Mouse (Mus musculus) hindbrain, embryonic 15.5 days (tissue): Measurements from ENCODE around the gene Ccdc32. TPM values are rescaled to one million over a fixed set of nuclear protein-coding genes. Genes with fewer than 3 reads are reported as not detected.
A peak's percentile ranks its signal among the peaks of the same experiment; 100 is the strongest.

ENCODE experiments used
- ATAC-seq: fragments of 200-750 bp; cut with Nextera tagmentation; 2 replicates; pipeline ENCODE4 v1.8.0; 2017; ENCODE audit warnings: low read depth, moderate number of reproducible peaks, moderate TSS enrichment; ENCODE audit not compliant: low FRiP score
- H3K27ac ChIP-seq: fragments of 300-500 bp; sonication (generic); replicated peaks from 2 replicates; pipeline ENCODE4 v1.5.1; 2015; ENCODE audit warnings: mild to moderate bottlenecking, inconsistent platforms
- H3K27me3 ChIP-seq: fragments of 300-500 bp; sonication (generic); 2 replicates; pipeline ENCODE4 v1.6.1; 2015; ENCODE audit warnings: control low read depth, inconsistent platforms
- H3K36me3 ChIP-seq: fragments of 300-500 bp; sonication (generic); 2 replicates; pipeline ENCODE4 v1.6.1; 2015; ENCODE audit warnings: control low read depth, inconsistent platforms
- H3K4me1 ChIP-seq: fragments of 300-500 bp; sonication (generic); replicated peaks from 2 replicates; pipeline ENCODE4 v1.6.1; 2015; ENCODE audit warnings: control low read depth, inconsistent platforms
- H3K4me2 ChIP-seq: fragments of 300-500 bp; sonication (generic); 2 replicates; pipeline ENCODE4 v1.6.1; 2015; ENCODE audit warnings: moderate library complexity, mild to moderate bottlenecking, inconsistent platforms
- H3K4me3 ChIP-seq: fragments of 300-500 bp; sonication (generic); 2 replicates; pipeline ENCODE4 v1.5.1; 2015; ENCODE audit warnings: mild to moderate bottlenecking, inconsistent platforms
- H3K9ac ChIP-seq: fragments of 300-500 bp; sonication (generic); 2 replicates; pipeline ENCODE4 v1.6.1; 2015; ENCODE audit warnings: inconsistent platforms
- H3K9me3 ChIP-seq: fragments of 300-500 bp; sonication (generic); 2 replicates; pipeline ENCODE4 v1.6.1; 2016; ENCODE audit warnings: control low read depth, inconsistent platforms
- WGBS: fragments of 180-500 bp; shearing (Covaris S2); methylation state at CpG from one replicate; pipeline ENCODE4 v1.1.7; 2015; 5-methylcytosine and 5-hydroxymethylcytosine counted together
- polyA plus RNA-seq: library from polyadenylated mRNA; unstranded; fragments of >200 nt; fragmentation: Nextera tagmentation; extraction: Ambion mirVana; gene quantifications from 2 replicates; pipeline ENCODE4 v1.2.1, GENCODE M21; 2015

Gene Ccdc32
- polyA plus RNA-seq, 1 experiment from 2014 or later: 37.0 TPM

- H3K4me2 ChIP-seq: no peak overlapping the region
- no peaks in the 10 kb centered on the region for H3K9me3 ChIP-seq
- H3K27ac ChIP-seq: no peak overlapping the region
- no peak overlapping the region for H3K9ac ChIP-seq
- ATAC-seq: no peak
- H3K4me1 ChIP-seq: no peaks in the 10 kb centered on the region
- WGBS: 85% methylated on average over 7 of the region's 7 CpGs
- no peaks in the 10 kb centered on the region for H3K36me3 ChIP-seq
- no peak overlapping the region for H3K4me3 ChIP-seq
- no peaks in the 10 kb centered on the region for H3K27me3 ChIP-seq
These were observed 22.3 kb downstream of the Ccdc32 start for GRCm38 (mm10) chr2:119006886-119007285.

- no peaks in the 10 kb centered on the region for H3K27me3 ChIP-seq
- no peak overlapping the region for H3K4me2 ChIP-seq
- no peaks in the 10 kb centered on the region for H3K9me3 ChIP-seq
- no peak for ATAC-seq
- peaks cover 29% of the 10 kb centered on the region for H3K4me1 ChIP-seq
- no peak overlapping the region for H3K4me3 ChIP-seq
- H3K36me3 ChIP-seq: no peaks in the 10 kb centered on the region
- WGBS: 46% methylated on average over 3 of the region's 3 CpGs
- H3K27ac ChIP-seq: no peak overlapping the region
- H3K9ac ChIP-seq: no peak overlapping the region
These were observed 30.1 kb downstream of the Ccdc32 start for GRCm38 (mm10) chr2:118999025-118999639.

- Histone ChIP-seq H3K27ac (no peak overlapping the region), H3K27me3 (no peaks in the 10 kb centered on the region), H3K9ac (no peak overlapping the region), H3K4me2 (no peak overlapping the region), H3K9me3 (no peaks in the 10 kb centered on the region), H3K4me1 (peaks cover 29% of the 10 kb centered on the region), H3K4me3 (no peak overlapping the region), H3K36me3 (no peaks in the 10 kb centered on the region)
- no peak for ATAC-seq
- WGBS: 84% methylated on average over 6 of the region's 6 CpGs
These were observed 30.9 kb downstream of the Ccdc32 start for GRCm38 (mm10) chr2:118998115-118998866.

DNA sequence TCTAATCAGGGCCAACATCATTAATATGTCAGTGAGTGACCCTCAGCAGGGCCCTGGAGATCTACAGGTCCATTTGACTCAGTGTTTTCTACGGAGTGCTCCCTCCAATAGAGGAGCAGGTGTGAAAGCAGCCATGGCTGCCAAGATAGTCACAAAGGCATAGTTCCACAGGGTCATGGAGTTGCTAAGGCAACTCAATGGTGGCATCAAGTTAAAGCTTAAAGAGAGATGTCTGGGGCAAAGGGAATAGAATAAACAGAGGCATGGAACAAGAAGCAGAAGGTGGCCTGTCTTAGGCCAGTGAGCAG is 32.4 kb downstream of the Ccdc32 start:
- H3K27ac ChIP-seq: peak overlapping the region; percentile 64
- H3K9ac ChIP-seq: no peak overlapping the region
- ATAC-seq: peak; percentile 24; the same call in 1 of the 2 replicates
- no peaks in the 10 kb centered on the region for H3K9me3 ChIP-seq
- no peaks in the 10 kb centered on the region for H3K36me3 ChIP-seq
- peaks cover 29% of the 10 kb centered on the region for H3K4me1 ChIP-seq
- peak overlapping the region; percentile 33; the same call in 1 of the 2 replicates for H3K4me2 ChIP-seq
- no peaks in the 10 kb centered on the region for H3K27me3 ChIP-seq
- no peak overlapping the region for H3K4me3 ChIP-seq
- WGBS: 21% methylated on average over 1 of the region's 1 CpGs

GRCm38 (mm10) chr2:118995919-118996797 is 33.0 kb downstream of the Ccdc32 start:
- ATAC-seq: peak; percentile 87
- Histone ChIP-seq H3K27me3 (no peaks in the 10 kb centered on the region), H3K4me1 (peaks cover 29% of the 10 kb centered on the region), H3K9ac (no peak overlapping the region), H3K9me3 (no peaks in the 10 kb centered on the region), H3K4me3 (no peak overlapping the region), H3K4me2 (peak overlapping the region; percentile 33), H3K27ac (peak overlapping the region; percentile 64), H3K36me3 (no peaks in the 10 kb centered on the region)
- WGBS: 29% methylated on average over 16 of the region's 16 CpGs

DNA sequence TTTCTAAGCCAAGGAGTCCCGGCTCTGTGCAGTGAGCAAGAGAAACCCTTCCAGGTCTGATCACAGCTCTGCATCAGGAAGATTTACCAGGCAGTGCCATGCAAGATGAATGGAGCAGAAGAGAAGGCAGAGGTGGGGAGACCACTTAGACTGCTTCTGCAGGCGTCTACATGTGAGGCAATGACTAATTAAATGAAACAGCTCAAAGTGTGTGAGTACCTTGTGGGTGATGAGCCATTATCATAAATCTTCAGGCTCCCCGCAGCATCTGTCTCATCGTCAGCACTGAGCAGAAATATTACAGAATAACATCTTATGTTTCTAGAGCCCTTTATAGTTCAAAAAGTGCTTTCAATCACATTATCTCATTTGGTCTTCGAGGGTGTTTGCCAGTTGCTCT is 33.7 kb downstream of the Ccdc32 start:
- Histone ChIP-seq H3K4me1 (peaks cover 29% of the 10 kb centered on the region), H3K9me3 (no peaks in the 10 kb centered on the region), H3K36me3 (no peaks in the 10 kb centered on the region), H3K27ac (peak overlapping the region; percentile 36; the same call in 1 of the 2 replicates), H3K4me2 (0 out of 2 replicates have a peak overlapping the region, but pooled peaks have one; percentile 33), H3K4me3 (no peak overlapping the region), H3K9ac (no peak overlapping the region), H3K27me3 (no peaks in the 10 kb centered on the region)
- ATAC-seq: peak; percentile 51
- WGBS: 52% methylated on average over 5 of the region's 5 CpGs

DNA sequence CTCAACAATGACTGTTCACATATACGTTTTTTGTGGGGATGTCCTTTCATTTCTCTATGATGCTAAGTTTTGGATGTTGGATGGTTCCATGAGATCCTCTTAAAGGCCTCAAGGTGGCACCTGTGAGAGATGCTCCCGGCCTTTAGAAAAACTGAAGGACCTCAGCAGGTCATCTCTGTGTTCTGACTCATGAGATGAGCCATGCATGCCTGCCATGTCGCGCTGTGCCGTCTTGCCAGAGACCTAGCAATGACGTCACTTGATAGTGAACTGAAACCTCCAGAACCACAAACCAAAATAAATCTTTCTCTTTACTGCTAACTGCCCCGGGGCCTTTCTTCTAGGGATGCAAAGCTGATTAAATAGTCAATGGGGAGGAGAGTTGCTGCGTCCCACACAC is 45.4 kb downstream of the Ccdc32 start:
- Histone ChIP-seq H3K4me1 (no peaks in the 10 kb centered on the region), H3K9ac (no peak overlapping the region), H3K4me2 (no peak overlapping the region), H3K9me3 (no peaks in the 10 kb centered on the region), H3K36me3 (no peaks in the 10 kb centered on the region), H3K27ac (no peak overlapping the region), H3K4me3 (no peak overlapping the region), H3K27me3 (no peaks in the 10 kb centered on the region)
- WGBS: 77% methylated on average over 8 of the region's 8 CpGs
- ATAC-seq: no peak

GRCm38 (mm10) chr2:118980841-118981240 is 48.4 kb downstream of the Ccdc32 start:
- Histone ChIP-seq H3K27ac (no peak overlapping the region), H3K27me3 (peaks cover 14% of the 10 kb centered on the region), H3K9me3 (no peaks in the 10 kb centered on the region), H3K4me3 (no peak overlapping the region), H3K9ac (no peak overlapping the region), H3K36me3 (no peaks in the 10 kb centered on the region), H3K4me2 (no peak overlapping the region), H3K4me1 (peaks cover 3% of the 10 kb centered on the region)
- 68% methylated on average over 6 of the region's 6 CpGs for WGBS
- ATAC-seq: no peak

DNA sequence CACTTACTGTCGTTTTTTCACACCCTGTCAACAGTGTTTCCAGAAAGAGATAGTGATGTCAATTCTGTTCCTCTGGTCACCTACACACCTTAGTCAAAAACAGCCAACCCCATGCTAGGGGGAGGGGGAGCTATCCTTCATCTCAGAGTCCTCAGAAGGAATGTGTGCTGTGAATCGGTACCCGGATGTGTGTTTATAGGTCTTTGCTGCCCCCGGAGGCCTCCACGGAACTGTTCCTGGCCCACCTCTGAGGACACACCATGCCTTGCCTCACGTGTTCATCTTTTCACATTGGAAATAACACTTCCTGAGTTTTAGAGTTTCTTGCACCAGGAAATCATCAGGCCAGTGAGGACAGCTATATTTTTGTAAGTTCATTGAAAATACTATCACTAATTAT is 51.1 kb downstream of the Ccdc32 start:
- no peak overlapping the region for H3K4me2 ChIP-seq
- peaks cover 37% of the 10 kb centered on the region for H3K27me3 ChIP-seq
- WGBS: 26% methylated on average over 6 of the region's 6 CpGs

GRCm38 (mm10) chr2:118976941-118977340 is 52.3 kb downstream of the Ccdc32 start:
- peak overlapping the region; percentile 58 for H3K4me3 ChIP-seq
- ATAC-seq: no peak
- H3K27me3 ChIP-seq: peaks cover 37% of the 10 kb centered on the region
- H3K36me3 ChIP-seq: no peaks in the 10 kb centered on the region
- WGBS: 18% methylated on average over 5 of the region's 5 CpGs
- H3K4me1 ChIP-seq: peaks cover 15% of the 10 kb centered on the region
- H3K9ac ChIP-seq: peak overlapping the region; percentile 58; the same call in 1 of the 2 replicates
- peak overlapping the region; percentile 93 for H3K4me2 ChIP-seq
- no peak overlapping the region for H3K27ac ChIP-seq
- H3K9me3 ChIP-seq: no peaks in the 10 kb centered on the region

More for the DNA sequence above, 51.1 kb downstream of the Ccdc32 start:
- Histone ChIP-seq H3K27ac (no peak overlapping the region), H3K36me3 (no peaks in the 10 kb centered on the region), H3K9me3 (no peaks in the 10 kb centered on the region), H3K9ac (no peak overlapping the region), H3K4me3 (no peak overlapping the region), H3K4me1 (peaks cover 12% of the 10 kb centered on the region)
- no peak for ATAC-seq

- H3K27ac ChIP-seq: peak overlapping the region; percentile 66
- peaks cover 37% of the 10 kb centered on the region for H3K27me3 ChIP-seq
- 2% methylated on average over 57 of the region's 57 CpGs for WGBS
- H3K9ac ChIP-seq: peak overlapping the region; percentile 58
- H3K9me3 ChIP-seq: no peaks in the 10 kb centered on the region
- ATAC-seq: peak; percentile 89
- no peaks in the 10 kb centered on the region for H3K36me3 ChIP-seq
- peak overlapping the region; percentile 93 for H3K4me2 ChIP-seq
- H3K4me3 ChIP-seq: peak overlapping the region; percentile 58
- peaks cover 15% of the 10 kb centered on the region for H3K4me1 ChIP-seq
These were observed 52.8 kb downstream of the Ccdc32 start for GRCm38 (mm10) chr2:118976282-118976929.
